Mouse (Mus musculus): ENCODE results near the gene Tnrc6b.

GRCm38 (mm10) chr15:80787746-80788145, 76.6 kb downstream of the Tnrc6b start:
- TF ChIP-seq CTCF (IDR thresholded peaks at IDR 0.05; ENCODE audit: low read depth, low read length) (no peak), POLR2A (IDR thresholded peaks at IDR 0.05; ENCODE audit: extremely low read depth, insufficient read depth, low read length) (no peak)
